Mouse (Mus musculus): ENCODE measurements around the gene Zfp980. TPM values are rescaled to one million over a fixed set of nuclear protein-coding genes. Genes with fewer than 3 reads are reported as not detected.
"Not testable (repeated sequence)": the region's sequence is repeated elsewhere in the genome, so short reads cannot be mapped to it uniquely, and the experiment has no call there.

Gene Zfp980
- polyA plus RNA-seq (2015; fragmentation: Nextera tagmentation; extraction: Ambion mirVana), result not detected in 2 replicates

GRCm38 (mm10) chr4:145670385-145670784, at the start of gene Zfp980:
TSS of gene Zfp980 (plus strand) at chr4:145670685.
- not testable (repeated sequence) for H3K36me3 ChIP-seq (ENCODE audit: control insufficient read depth, insufficient read depth, low read length); ATAC-seq
- 85% methylated on average over 3 of the region's 3 CpGs for WGBS

GRCm38 (mm10) chr4:145640416-145641185, 29.9 kb upstream of the Zfp980 start:
- not testable (repeated sequence) for H3K9me3 ChIP-seq (ENCODE audit: control insufficient read depth, low read length); H3K27me3 ChIP-seq (replicated peaks; ENCODE audit: control insufficient read depth, insufficient read depth, low read length); H3K9ac ChIP-seq (ENCODE audit: low read depth, low read length); H3K36me3 ChIP-seq (ENCODE audit: control insufficient read depth, insufficient read depth, low read length); ATAC-seq; H3K4me1 ChIP-seq (ENCODE audit: control insufficient read depth, insufficient read depth, low read length); H3K4me3 ChIP-seq (ENCODE audit: low read length); H3K27ac ChIP-seq (ENCODE audit: low read length)
- H3K4me2 ChIP-seq (ENCODE audit: low read depth, low read length), result peak overlapping the region; percentile 25; the same call in 1 of the 2 replicates
- WGBS, result 26% methylated on average over 79 of the region's 83 CpGs

More at GRCm38 (mm10) chr4:145670385-145670784, at the start of gene Zfp980:
- H3K4me3 ChIP-seq (ENCODE audit: low read length); H3K9ac ChIP-seq (ENCODE audit: low read depth, low read length); H3K9me3 ChIP-seq (ENCODE audit: control insufficient read depth, low read length); H3K4me2 ChIP-seq (ENCODE audit: low read depth, low read length); H3K27ac ChIP-seq (ENCODE audit: low read length); H3K4me1 ChIP-seq (ENCODE audit: control insufficient read depth, insufficient read depth, low read length); H3K27me3 ChIP-seq (replicated peaks; ENCODE audit: control insufficient read depth, insufficient read depth, low read length): not testable (repeated sequence)

GRCm38 (mm10) chr4:145674286-145674780, 3.8 kb downstream of the Zfp980 start:
- not testable (repeated sequence) for H3K9ac ChIP-seq (ENCODE audit: low read depth, low read length); H3K4me2 ChIP-seq (ENCODE audit: low read depth, low read length); H3K4me1 ChIP-seq (ENCODE audit: control insufficient read depth, insufficient read depth, low read length); H3K4me3 ChIP-seq (ENCODE audit: low read length); ATAC-seq; H3K9me3 ChIP-seq (ENCODE audit: control insufficient read depth, low read length); H3K27ac ChIP-seq (ENCODE audit: low read length); H3K27me3 ChIP-seq (replicated peaks; ENCODE audit: control insufficient read depth, insufficient read depth, low read length); H3K36me3 ChIP-seq (ENCODE audit: control insufficient read depth, insufficient read depth, low read length)
- 68% methylated on average over 2 of the region's 2 CpGs for WGBS

GRCm38 (mm10) chr4:145680217-145680616, 9.7 kb downstream of the Zfp980 start:
- WGBS, result 84% methylated on average over 3 of the region's 3 CpGs
- not testable (repeated sequence) for ATAC-seq

GRCm38 (mm10) chr4:145680672-145681387, 10.3 kb downstream of the Zfp980 start:
- not testable (repeated sequence) for H3K27me3 ChIP-seq (replicated peaks; ENCODE audit: control insufficient read depth, insufficient read depth, low read length); H3K27ac ChIP-seq (ENCODE audit: low read length); H3K4me2 ChIP-seq (ENCODE audit: low read depth, low read length); H3K9me3 ChIP-seq (ENCODE audit: control insufficient read depth, low read length); H3K36me3 ChIP-seq (ENCODE audit: control insufficient read depth, insufficient read depth, low read length); H3K4me3 ChIP-seq (ENCODE audit: low read length); H3K4me1 ChIP-seq (ENCODE audit: control insufficient read depth, insufficient read depth, low read length); H3K9ac ChIP-seq (ENCODE audit: low read depth, low read length); ATAC-seq
- WGBS, result 23% methylated on average over 1 of the region's 1 CpGs

More at GRCm38 (mm10) chr4:145680217-145680616, 9.7 kb downstream of the Zfp980 start:
- H3K4me1 ChIP-seq (ENCODE audit: control insufficient read depth, insufficient read depth, low read length); H3K4me3 ChIP-seq (ENCODE audit: low read length); H3K9ac ChIP-seq (ENCODE audit: low read depth, low read length); H3K36me3 ChIP-seq (ENCODE audit: control insufficient read depth, insufficient read depth, low read length); H3K9me3 ChIP-seq (ENCODE audit: control insufficient read depth, low read length); H3K27ac ChIP-seq (ENCODE audit: low read length); H3K4me2 ChIP-seq (ENCODE audit: low read depth, low read length); H3K27me3 ChIP-seq (replicated peaks; ENCODE audit: control insufficient read depth, insufficient read depth, low read length): not testable (repeated sequence)

GRCm38 (mm10) chr4:145682021-145682420, 11.5 kb downstream of the Zfp980 start:
- 82% methylated on average over 8 of the region's 11 CpGs for WGBS
- H3K27me3 ChIP-seq (replicated peaks; ENCODE audit: control insufficient read depth, insufficient read depth, low read length); H3K4me2 ChIP-seq (ENCODE audit: low read depth, low read length); H3K36me3 ChIP-seq (ENCODE audit: control insufficient read depth, insufficient read depth, low read length); H3K4me1 ChIP-seq (ENCODE audit: control insufficient read depth, insufficient read depth, low read length); ATAC-seq; H3K4me3 ChIP-seq (ENCODE audit: low read length); H3K9ac ChIP-seq (ENCODE audit: low read depth, low read length); H3K9me3 ChIP-seq (ENCODE audit: control insufficient read depth, low read length); H3K27ac ChIP-seq (ENCODE audit: low read length): not testable (repeated sequence)

- ATAC-seq; H3K36me3 ChIP-seq (ENCODE audit: control insufficient read depth, insufficient read depth, low read length); H3K27me3 ChIP-seq (replicated peaks; ENCODE audit: control insufficient read depth, insufficient read depth, low read length); H3K4me3 ChIP-seq (ENCODE audit: low read length); H3K9ac ChIP-seq (ENCODE audit: low read depth, low read length); H3K9me3 ChIP-seq (ENCODE audit: control insufficient read depth, low read length); H3K4me1 ChIP-seq (ENCODE audit: control insufficient read depth, insufficient read depth, low read length); H3K27ac ChIP-seq (ENCODE audit: low read length); H3K4me2 ChIP-seq (ENCODE audit: low read depth, low read length): not testable (repeated sequence)
- WGBS, result 86% methylated on average over 3 of the region's 3 CpGs
Observed at GRCm38 (mm10) chr4:145683024-145683766, 12.7 kb downstream of the Zfp980 start.

GRCm38 (mm10) chr4:145686061-145686460, 15.6 kb downstream of the Zfp980 start:
- not testable (repeated sequence) for ATAC-seq; H3K4me1 ChIP-seq (ENCODE audit: control insufficient read depth, insufficient read depth, low read length)
- WGBS, result 56% methylated on average over 2 of the region's 2 CpGs

More at GRCm38 (mm10) chr4:145686061-145686460, 15.6 kb downstream of the Zfp980 start:
- not testable (repeated sequence) for H3K27ac ChIP-seq (ENCODE audit: low read length); H3K36me3 ChIP-seq (ENCODE audit: control insufficient read depth, insufficient read depth, low read length); H3K4me3 ChIP-seq (ENCODE audit: low read length); H3K9me3 ChIP-seq (ENCODE audit: control insufficient read depth, low read length); H3K4me2 ChIP-seq (ENCODE audit: low read depth, low read length); H3K27me3 ChIP-seq (replicated peaks; ENCODE audit: control insufficient read depth, insufficient read depth, low read length); H3K9ac ChIP-seq (ENCODE audit: low read depth, low read length)
